In the genomic region with DNA sequence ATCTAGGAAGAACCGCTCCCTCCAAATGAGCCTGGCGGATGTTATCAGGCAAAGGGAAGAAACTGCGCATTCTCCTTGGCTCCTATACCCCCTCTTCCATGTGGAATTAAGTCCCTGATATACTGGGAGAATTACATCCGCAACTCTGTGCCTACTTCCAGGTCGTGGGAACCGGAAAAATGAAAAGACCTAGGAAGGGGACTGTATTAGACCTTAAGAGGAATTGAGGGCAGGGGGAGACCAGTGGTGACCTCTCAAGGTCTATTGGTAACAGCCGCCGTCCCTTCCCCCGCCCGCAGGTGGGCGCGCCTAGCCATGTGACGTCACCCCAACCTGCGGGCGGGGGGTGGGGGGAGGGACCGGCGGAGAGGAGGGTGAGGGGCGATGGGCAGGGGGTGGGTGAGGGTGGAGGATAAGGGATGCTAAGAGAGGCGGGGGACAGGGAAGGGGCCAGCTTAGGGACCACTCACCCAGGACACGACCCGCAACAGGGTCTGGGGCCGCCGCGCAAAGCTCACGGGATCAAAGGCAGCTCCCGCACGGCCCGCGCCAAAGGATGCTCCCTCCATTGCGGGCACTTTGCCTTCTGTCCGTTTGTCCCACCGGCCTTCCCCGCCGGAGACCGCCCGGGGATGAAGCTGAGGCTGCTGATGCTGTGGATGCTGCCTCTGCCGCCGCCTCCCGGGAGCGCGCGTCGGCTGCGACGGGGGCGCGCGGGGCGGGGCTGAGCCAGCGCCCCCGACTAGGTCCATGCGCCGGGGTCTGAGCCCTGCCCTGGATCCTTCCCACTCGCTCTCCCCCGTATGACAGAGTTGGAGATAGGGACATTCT, we compare ENCODE assay signal across 7 mouse cellular contexts. TPM values are rescaled to one million over a fixed set of nuclear protein-coding genes. Genes with fewer than 3 reads are reported as not detected.
DNase-seq lines count a peak whose midpoint lies in the region; ATAC-seq and TF ChIP-seq lines count a peak whose summit lies in the region.

Gene Syngr3 (minus strand): TSS at position 705 of the 831 bp plus-strand sequence.

- TF ChIP-seq CTCF in lung, embryonic 14.5 days (IDR thresholded peaks at IDR 0.05; ENCODE audit: low read depth) = no peak
- no peak for TF ChIP-seq CTCF in lung, adult 2 months (IDR thresholded peaks at IDR 0.05; ENCODE audit: insufficient read depth, low read length)

- peaks cover 21% of the 10 kb centered on the region for H3K36me3 ChIP-seq in lung, embryonic 14.5 days (ENCODE audit: insufficient read depth)
- peaks cover 19% of the 10 kb centered on the region for H3K36me3 ChIP-seq in limb, embryonic 13.5 days

- H3K4me3 ChIP-seq in lung, embryonic 14.5 days (ENCODE audit: low read depth, low read length) = peak within 1 kb of the TSS; percentile 50
- H3K4me3 ChIP-seq in lung, adult 2 months (replicated peaks; ENCODE audit: extremely low read depth, low read depth, low read length) = no peak within 1 kb of the TSS
- H3K4me3 ChIP-seq in limb, embryonic 13.5 days = peak within 1 kb of the TSS; percentile 67

- no peaks in the 10 kb centered on the region for H3K9me3 ChIP-seq in lung, embryonic 14.5 days (ENCODE audit: low read depth, low read length)
- H3K9me3 ChIP-seq in limb, embryonic 13.5 days = no peaks in the 10 kb centered on the region

- H3K27ac ChIP-seq in lung, embryonic 14.5 days (ENCODE audit: low read depth) = no peak within 1 kb of the TSS
- no peak within 1 kb of the TSS for H3K27ac ChIP-seq in limb, embryonic 13.5 days

- H3K4me2 ChIP-seq in lung, embryonic 14.5 days = peak within 1 kb of the TSS; percentile 92
- peak within 1 kb of the TSS; percentile 92 for H3K4me2 ChIP-seq in limb, embryonic 13.5 days (replicated peaks)

- 0 out of 2 replicates have a peak, but pooled peaks have one; percentile 32 for ATAC-seq in lung, embryonic 14.5 days (ENCODE audit: insufficient read depth)
- no peak for ATAC-seq in limb, embryonic 13.5 days (ENCODE audit: low FRiP score, low read depth)

- under 1% methylated on average over 53 of the region's 55 CpGs for WGBS in lung, embryonic 14.5 days
- 1% methylated on average over 54 of the region's 55 CpGs for WGBS in lung, adult 2 months
- 1% methylated on average over 51 of the region's 55 CpGs for WGBS in limb, embryonic 13.5 days

- H3K27me3 ChIP-seq in lung, embryonic 14.5 days (ENCODE audit: insufficient read depth, low read length) = peaks cover 43% of the 10 kb centered on the region
- peaks cover 60% of the 10 kb centered on the region for H3K27me3 ChIP-seq in limb, embryonic 13.5 days

- H3K4me1 ChIP-seq in lung, embryonic 14.5 days (ENCODE audit: insufficient read depth) = peaks cover 3% of the 10 kb centered on the region; the same call in 1 of the 2 replicates
- peaks cover 4% of the 10 kb centered on the region; the same call in 1 of the 2 replicates for H3K4me1 ChIP-seq in lung, adult 2 months (ENCODE audit: control insufficient read depth, insufficient read depth, low read length)
- peaks cover 23% of the 10 kb centered on the region for H3K4me1 ChIP-seq in limb, embryonic 13.5 days

- DNase-seq in lung, embryonic 14.5 days = peak; percentile 34
- DNase-seq in lung, adult 2 months = no peak
- peak; percentile 84 to 85 for DNase-seq in cerebellum, postnatal 10 days
- DNase-seq in frontal cortex, postnatal 36 days (ENCODE audit: low spot score in 2 of 2) = peak; percentile 57 to 60
- peak; percentile 57 for DNase-seq in right cerebral cortex, postnatal 14 days
- DNase-seq in ovary, adult 18-20 months (ENCODE audit: low spot score) = no peak

- peak within 1 kb of the TSS; percentile 54 for H3K9ac ChIP-seq in lung, embryonic 14.5 days
- H3K9ac ChIP-seq in limb, embryonic 13.5 days = peak within 1 kb of the TSS; percentile 76

- no peak for TF ChIP-seq POLR2A in lung, adult 2 months (IDR thresholded peaks at IDR 0.05; ENCODE audit: borderline replicate concordance, extremely low read depth, low read depth, low read length)

RNA-seq across cellular contexts. Expression of gene Syngr3, which starts in this region (rescaled TPM):
- polyA plus RNA-seq in lung, embryonic 14.5 days (2014; fragmentation: Nextera tagmentation; extraction: Ambion mirVana) = 0.83 and 1.3 TPM in 2 replicates
- 0.46 and 0.62 TPM in 2 replicates for polyA plus RNA-seq in lung, adult 2 months (2012; rRNA removed)
- 7.8 and 8.4 TPM in 2 replicates for polyA plus RNA-seq in limb, embryonic 13.5 days (2015; fragmentation: Nextera tagmentation; extraction: Ambion mirVana)

Comparison
In these comparisons a context has a peak if more than half of its experiments do, and no peak if none do; other contexts are left out.
1. DNase-seq: peak in lung, embryonic 14.5 days (single experiment), cerebellum, postnatal 10 days (2 of 2), frontal cortex, postnatal 36 days (2 of 2) and right cerebral cortex, postnatal 14 days (single experiment); none in lung, adult 2 months (single experiment) and ovary, adult 18-20 months (single experiment).